Mouse (Mus musculus) megakaryocyte progenitor cell, adult 5-6 weeks (primary cell): ENCODE data around the gene Tnfrsf12a. TPM values are rescaled to one million over a fixed set of nuclear protein-coding genes. Genes with fewer than 3 reads are reported as not detected.
A peak's percentile ranks its signal among the peaks of the same experiment; 100 is the strongest.

ENCODE experiments used
- ATAC-seq: replicated peaks from 2 replicates; pipeline ENCODE4 v1.8.0; 2016; ENCODE audit warnings: mild to moderate bottlenecking, moderate TSS enrichment, inconsistent platforms; ENCODE audit not compliant: poor library complexity
- total RNA-seq, 2 experiments: library from RNA; stranded (forward) in 1 of 2; stranded (reverse) in 1 of 2; fragments of 157-497, 149-512 nt in 1 of 2; fragments of 200-1000 nt in 1 of 2; gene quantifications; 2 replicates each; pipeline versions ENCODE4 v1.2.3 to v1.2.4; 2015 to 2017

The Tnfrsf12a gene
- total RNA-seq, 2 experiments from 2014 or later, result 3.6 to 5.9 TPM

GRCm38 (mm10) chr17:23682092-23682491 is 4.8 kb upstream of the Tnfrsf12a start:
- ATAC-seq, result no peak

- ATAC-seq, result no peak
Measured at GRCm38 (mm10) chr17:23681086-23681485, 3.8 kb upstream of the Tnfrsf12a start.

GRCm38 (mm10) chr17:23680336-23680735 is 3.1 kb upstream of the Tnfrsf12a start:
- ATAC-seq, result no peak

DNA sequence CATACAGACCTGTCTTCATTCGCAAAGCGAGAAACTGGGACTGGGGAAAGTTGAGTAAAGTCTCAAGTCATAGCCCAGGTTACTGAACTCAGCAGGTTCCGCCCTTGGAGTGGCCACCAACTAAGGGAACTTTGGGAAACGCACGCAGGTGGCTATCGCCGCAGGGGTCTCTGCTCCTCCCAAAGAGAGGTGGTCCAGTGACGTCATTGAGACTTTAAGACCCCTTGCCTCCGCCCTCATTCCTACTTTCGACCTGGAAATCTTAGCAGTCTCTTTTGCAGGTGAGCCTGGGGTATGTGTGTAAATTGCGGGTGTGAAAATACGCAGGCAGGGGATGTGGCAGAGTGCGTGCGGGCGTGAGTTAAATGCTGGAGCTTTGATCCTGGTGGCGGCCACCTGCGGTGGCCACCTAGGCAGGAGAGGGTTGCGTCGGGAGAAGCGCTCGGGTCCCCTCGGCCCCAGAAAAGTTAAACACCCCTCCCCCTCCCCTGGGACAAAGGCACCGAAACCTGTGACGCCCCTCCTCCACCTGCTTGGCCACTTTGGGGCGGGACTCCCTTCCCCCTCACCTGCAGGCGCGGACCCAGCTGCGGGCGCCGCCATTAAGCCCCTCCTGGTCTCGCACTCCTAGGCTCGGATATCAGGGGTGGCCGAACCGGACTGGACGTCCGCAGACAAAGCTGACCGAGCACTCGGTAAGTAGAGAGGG is 2.0 kb upstream of the Tnfrsf12a start, which contains the start of gene Cldn6:
Cldn6 (plus strand) TSS at position 123 of the 709 bp plus-strand sequence.
- no peak for ATAC-seq

- no peak for ATAC-seq
Measured at GRCm38 (mm10) chr17:23676473-23677031, 716 bp downstream of the Tnfrsf12a start.

DNA sequence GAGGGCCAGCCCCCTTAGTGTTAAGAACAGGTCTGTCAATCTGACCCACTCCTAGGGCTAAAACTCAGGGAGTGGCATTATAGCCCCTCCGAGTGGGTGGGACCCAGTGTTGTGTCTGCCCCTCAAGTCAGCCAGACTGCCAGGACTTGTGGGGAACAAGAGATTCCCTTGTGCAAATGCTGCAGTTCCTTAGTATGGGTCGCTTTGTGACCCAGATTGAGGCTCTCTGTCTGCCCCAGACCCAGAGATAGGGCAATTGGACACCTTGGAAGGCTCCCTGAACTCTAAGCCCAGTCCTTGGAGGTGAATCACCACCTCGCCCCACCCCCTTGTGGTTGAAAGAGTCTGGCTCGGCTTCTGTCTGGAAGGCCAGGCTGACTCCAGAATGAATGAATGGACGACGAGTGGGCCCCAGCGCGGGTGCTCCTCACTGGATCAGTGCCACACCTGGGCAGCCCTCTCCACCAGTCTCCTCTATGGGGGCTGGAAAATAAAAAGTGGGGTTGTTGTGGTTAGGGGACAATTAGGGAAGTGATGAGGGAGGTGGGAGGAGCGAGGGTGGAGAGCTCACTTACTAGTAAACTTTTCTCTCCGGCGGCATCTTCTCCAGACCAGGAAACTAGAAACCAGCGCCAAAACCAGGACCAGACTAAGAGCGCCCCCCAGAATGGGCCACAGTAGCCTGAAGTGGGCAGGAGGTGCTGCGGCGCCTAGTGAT is 1.5 kb downstream of the Tnfrsf12a start:
- peak; percentile 29 for ATAC-seq

DNA sequence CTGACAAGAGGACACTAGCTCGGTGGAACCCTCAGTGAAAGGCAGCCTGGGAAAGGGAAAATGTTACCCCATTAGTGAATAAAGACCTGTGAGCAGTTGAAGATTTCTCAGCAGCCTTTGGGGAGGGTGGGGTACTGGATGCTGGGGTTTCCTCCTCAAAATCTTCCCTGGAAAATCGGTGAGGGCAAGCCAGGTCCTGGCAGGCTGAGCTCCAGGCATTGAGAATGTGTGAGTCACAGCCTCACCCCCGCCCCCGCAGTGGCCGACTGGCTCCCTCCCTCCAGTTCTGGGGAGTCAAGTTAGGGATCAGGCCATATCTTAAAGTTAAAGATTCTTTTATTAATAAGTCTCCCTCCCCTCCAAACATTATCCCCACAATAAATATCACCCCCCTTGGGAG is 2.1 kb downstream of the Tnfrsf12a start:
- ATAC-seq, result no peak

GRCm38 (mm10) chr17:23674271-23674952 is 2.9 kb downstream of the Tnfrsf12a start:
- ATAC-seq, result no peak

- ATAC-seq, result peak; percentile 77
Measured at GRCm38 (mm10) chr17:23673424-23674073, 3.7 kb downstream of the Tnfrsf12a start, which contains the start of the genes Hcfc1r1 and Thoc6. Gene Hcfc1r1 (plus strand): TSS chr17:23673596. Gene Thoc6 (minus strand): TSS chr17:23673882.

DNA sequence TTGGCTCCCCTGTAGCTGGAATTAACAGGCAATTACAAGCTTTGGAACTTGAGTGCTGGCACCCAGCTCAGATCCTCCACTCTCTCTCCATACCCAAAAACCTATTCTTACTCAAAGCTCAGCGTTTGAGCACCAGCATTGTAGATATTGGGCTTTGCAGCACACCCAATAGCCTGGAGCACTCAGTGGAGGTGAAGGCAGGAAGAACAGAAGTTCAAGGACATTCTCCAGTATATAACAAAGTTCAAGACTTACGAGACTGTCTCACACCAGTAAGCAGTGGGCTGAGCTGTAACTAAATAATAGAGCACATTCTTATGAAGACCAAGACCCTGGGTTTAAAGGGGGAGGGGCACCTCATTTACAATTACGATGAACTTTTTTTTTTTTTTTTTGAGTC is 4.5 kb downstream of the Tnfrsf12a start:
- no peak for ATAC-seq

- no peak for ATAC-seq
Measured at GRCm38 (mm10) chr17:23671519-23671918, 5.7 kb downstream of the Tnfrsf12a start.

DNA sequence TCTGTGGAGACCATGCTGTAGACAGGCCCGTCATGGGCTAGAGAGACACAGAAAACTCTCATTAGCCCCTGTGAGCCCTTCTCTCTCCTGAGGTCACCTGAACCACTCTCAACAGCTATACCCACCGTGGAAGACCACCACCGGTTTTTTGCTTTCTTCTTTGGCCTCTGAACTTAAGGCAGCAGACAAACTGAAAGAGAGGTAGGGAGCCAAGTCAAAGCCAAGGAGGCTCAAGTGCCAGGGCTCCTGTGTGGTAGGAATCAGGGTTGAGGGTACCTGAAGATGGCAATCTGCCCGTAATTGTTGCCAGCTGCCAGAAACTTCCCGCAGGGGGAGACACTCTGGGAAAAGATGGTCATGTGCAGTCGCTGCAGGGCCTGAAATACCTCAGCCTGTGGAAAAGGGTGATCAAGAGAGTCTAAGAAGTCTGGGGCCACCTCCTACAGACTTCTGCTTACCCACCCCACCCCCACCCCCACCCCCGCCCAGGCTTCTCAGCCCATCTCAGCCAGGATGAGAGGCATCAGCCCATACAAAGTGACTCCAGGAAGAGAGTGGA is 6.7 kb downstream of the Tnfrsf12a start:
- no peak for ATAC-seq

GRCm38 (mm10) chr17:23665511-23665910 is 11.8 kb downstream of the Tnfrsf12a start:
- no peak for ATAC-seq

- ATAC-seq, result peak; percentile 74
Measured at GRCm38 (mm10) chr17:23664556-23665021, 12.7 kb downstream of the Tnfrsf12a start.

DNA sequence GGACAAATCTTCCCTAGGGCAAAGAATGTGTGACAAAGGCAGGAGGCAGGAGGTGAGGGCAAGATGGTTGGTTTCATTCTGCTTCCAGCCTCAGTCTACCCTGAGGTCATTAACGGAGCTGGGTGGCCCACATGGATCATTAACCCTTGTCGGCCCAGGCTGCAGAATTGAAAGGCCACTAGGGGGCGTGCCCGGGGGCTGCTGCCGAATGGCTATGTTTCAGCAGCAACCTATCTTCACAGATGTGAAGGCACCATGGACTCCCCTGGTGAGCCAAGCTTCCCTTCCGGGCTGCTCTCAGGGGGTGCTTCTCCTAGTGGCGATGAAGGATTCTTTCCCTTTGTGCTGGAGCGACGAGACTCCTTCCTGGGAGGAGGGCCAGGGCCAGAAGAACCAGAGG is 15.7 kb downstream of the Tnfrsf12a start:
- peak; percentile 33 for ATAC-seq

GRCm38 (mm10) chr17:23660876-23661200 is 16.4 kb downstream of the Tnfrsf12a start:
- peak; percentile 45; the same call in 1 of the 2 replicates for ATAC-seq

DNA sequence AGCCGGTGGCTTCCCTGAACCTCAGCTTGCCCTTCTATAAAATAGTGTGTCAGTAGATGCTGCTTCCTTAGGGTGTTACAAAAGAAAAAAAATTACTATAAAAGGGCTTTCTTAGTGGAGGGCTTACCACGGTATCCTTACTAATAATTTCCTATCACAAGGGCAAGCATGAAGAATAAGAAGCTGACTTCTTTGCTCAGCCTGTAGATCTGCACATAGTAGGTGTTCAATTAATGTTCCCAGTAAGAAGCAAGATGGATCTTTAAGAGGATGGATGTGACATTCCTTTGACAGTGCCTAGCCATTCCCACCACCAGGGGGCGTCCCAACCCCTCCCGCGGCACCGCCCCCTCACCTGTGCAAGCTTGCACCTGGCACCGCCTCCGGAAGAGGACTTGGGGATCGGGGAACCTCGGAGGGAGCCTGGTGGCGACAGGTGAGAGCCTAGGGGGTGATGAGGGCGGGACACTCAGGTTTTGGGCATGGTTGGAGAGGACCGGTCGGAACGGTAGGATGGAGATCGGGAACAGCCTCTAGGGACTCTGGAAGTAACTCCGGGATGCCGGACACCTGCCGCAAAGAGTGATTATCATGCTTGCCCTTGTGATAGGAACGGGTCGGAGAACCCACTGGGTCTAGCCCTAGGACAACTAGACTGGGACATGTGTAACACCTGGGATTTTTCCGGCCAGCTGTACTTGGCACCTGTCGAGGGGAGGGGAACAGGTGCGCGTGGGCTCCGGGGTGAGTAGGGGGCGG is 17.0 kb downstream of the Tnfrsf12a start, which contains the start of gene Bicdl2:
Bicdl2 (plus strand) TSS at position 390 of the 759 bp plus-strand sequence.
- ATAC-seq, result peak; percentile 52

GRCm38 (mm10) chr17:23658450-23658849 is 18.8 kb downstream of the Tnfrsf12a start:
- no peak for ATAC-seq

DNA sequence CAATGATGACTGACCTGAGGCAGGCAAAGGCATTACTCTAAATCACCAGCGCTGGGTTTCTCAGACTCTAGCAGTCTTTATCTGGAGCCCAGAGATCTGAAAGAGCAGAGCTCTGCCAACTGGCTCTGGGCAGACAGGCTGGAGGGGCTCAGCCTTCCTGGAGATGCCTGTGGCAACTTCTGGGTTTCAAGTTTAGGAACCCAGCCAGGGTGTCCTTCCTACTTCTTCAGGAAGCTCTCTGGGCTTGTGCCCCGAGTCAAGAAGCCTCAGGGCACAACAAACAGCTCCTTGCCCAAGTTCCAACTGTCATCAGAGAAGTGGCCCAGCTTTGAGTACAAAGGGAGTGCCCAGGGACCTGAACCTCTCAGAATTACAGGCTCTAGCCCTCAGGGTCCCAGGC is 22.9 kb downstream of the Tnfrsf12a start:
- peak; percentile 68 for ATAC-seq
